Mouse (Mus musculus) thymus, postnatal 25 days (tissue): Measurements from ENCODE around the gene Psmb3.

Experiments used
- DNase-seq: peaks from one replicate; pipeline ENCODE4 v3.0.0; 2022

Gene Psmb3

DNA sequence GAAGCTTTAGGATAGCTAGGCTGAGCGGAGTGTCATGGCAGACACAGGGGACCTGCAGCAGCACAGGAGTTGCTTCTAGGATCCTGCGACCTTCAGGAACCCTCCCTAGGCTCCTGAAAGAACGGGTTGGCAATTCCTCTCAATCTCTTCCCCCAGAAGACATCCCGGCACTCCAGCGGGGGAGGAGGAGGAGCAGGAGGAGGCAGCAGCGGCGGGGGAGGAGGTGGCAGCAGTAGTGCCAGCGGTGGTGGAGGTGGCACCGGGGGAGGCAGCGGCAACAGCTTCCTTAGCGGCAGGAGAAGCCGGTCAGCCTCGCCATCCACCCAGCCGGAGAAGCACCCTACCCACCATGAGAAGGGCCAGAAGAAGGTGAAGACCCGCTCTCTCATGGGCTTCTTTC lies 33.9 kb upstream of the Psmb3 start:
- DNase-seq = no peak

DNA sequence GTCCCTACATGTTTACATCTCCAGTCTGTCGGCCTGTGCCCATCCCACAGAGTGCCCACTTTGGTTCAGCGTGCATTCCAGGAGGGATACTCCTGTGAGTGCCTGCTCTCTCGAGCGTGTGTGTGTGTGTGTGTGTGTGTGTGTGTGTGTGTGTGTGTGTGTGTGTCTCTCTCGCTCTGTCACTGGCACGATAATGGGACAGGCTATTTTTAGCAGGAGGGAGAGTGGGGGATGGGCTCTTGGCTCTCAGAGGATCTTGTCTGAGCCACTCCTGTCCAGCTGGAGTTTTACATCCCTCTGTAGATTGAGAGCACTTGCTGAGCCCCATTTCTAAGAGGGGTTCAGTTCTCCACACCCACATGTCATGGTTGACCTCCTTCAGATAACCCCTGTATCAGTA lies 33.4 kb upstream of the Psmb3 start:
- no peak for DNase-seq

DNA sequence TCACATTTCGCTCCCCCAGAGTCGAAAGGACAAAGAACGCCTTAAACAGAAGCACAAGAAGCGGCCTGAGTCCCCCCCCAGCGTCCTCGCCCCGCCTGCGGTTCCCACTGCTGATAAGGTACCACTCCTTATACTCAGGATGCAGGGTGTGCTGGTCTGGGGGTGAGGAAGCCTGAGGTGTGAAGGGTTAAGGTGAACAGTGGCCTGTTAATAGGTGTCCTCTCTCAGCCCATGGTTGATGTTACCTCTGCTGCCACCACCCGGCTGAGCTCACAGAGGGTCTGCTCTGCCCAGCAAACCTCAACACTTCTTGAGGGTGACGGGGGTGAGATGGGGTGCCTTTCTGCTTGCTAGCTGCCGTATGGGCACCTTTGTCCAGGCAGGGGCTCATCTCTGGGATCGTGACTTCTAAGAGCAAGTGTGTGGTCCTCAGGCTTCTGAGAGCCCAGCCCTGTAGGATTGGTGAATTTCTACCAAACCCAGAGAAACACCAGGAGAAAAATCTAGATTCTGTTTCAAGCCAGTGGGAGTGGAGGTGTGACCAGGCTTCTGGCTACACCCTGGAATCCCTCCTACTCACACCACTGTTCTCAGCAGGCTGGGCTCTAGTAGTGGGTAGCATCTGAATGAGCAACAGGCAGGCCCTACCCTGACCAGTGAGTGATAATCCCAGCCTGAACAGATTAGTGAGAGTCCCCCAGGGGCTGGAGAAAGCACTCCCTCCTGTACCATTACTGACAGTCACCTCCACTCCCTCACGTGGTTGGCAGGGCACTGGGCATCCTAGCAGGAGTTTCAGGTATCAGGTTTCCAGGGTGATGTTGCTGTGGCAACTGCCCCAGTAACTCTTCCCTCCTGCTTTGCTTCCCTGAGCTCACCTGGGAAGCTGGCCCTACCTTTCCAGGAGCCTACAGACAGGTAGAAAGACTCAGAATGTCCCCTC lies 32.7 kb upstream of the Psmb3 start:
- no peak for DNase-seq

DNA sequence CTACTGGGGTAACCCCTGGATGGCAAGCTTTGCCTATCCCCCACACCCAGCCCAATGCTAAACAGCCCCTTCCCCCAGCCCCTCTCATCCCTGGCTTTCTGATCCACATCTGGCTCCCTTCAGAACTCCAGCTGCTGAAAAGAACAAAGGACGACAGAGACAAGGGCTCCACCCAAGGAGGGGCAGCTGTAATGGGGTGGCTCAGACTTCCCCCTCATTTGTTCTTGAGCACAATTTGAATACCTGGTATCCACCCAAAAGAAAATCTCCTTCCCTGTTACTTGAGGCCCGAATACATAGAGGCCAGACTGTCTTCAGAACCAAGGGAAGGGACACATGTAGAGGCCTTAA lies 32.0 kb upstream of the Psmb3 start:
- DNase-seq = no peak

DNA sequence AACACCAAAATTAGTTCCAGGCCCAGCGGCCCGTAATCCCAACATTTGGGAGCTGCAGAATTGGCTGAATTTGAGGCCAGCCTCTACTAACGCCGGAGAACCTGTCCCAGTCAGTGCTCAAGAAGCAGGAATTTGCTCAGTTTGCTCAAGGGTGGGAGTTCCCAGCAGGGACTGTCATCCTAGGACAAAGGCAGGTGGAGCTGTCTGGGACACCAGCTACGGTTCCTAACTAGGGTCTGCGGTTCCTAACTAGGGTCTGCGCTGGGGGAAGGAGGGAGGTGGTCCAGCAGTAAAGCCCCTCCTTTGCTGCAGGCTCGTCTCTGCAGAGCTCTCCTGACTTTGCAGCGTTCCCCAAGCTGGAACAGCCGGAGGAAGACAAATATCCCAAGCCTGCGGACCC lies 30.1 kb upstream of the Psmb3 start:
- no peak for DNase-seq

DNA sequence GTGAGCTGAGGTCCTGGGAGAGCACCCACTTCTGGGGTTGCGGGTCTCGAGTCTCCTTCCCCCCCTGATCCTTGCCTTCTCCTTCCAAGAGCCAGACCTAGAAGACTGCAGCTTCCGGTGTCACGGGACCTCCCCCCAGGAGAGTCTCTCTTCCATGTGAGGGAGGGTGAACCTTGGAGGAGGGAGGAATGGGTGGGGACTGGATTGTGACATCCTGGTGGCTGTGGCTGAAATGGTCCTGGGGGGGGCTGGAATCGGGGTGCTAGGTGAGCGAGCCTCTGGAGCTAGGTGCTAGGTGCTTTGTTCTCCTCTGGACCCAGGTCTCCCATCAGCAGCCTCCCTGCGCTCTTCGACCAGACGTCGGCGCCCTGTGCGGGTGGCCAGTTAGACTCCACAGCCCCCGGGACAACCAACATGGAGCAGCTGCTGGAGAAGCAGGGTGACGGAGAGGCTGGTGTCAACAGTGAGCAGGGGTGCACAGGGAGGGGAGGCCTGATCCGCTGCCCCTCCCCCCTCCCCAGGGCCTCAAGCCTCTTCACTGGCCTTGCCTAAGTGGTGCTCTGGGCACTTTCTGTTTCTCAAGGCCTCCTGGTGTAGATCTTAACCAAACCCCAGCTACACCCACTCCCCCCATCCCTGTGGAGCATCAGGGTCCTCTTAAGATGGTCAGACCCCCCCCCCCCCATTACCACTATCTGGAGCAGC lies 27.0 kb upstream of the Psmb3 start:
- no peak for DNase-seq

DNA sequence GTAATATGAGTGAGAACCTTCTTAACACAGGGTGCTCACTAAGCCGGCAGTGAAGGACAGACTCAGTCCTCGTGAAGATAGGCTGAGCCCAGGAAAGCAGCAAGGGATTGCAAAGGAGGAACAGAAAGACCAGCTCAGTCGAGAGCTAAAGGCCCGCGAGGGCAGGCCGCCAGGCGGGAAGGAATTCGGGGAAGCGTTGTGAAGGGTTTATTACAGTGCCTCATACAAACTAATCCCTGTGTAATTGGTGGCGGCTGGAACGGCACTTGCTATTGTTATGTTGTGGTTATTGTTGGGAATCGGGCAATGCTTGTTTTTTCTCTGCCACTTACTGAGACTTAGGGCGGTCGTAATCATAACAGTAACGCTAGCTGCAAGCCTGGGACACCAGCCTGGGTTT lies 25.8 kb upstream of the Psmb3 start:
- no peak for DNase-seq

DNA sequence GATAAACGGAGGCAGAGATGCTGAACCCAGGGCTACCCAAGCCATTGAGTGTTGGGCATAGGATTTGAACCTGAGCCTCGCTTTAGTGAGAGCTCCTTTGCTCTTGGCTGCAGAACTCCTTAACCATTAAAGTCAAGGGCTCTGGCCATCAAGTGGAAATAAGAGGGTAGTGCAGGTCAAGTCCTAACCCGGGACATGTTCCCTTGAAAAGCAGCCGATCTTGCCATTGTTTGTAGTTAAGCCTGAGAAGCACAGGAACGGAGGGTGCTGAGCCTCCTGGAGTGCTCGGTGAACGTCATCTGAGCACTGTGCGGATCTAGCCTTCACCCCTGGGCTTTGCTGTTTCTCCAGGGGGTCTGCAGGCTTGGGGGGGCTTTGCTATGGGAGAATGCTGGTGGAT lies 25.4 kb upstream of the Psmb3 start:
- no peak for DNase-seq

DNA sequence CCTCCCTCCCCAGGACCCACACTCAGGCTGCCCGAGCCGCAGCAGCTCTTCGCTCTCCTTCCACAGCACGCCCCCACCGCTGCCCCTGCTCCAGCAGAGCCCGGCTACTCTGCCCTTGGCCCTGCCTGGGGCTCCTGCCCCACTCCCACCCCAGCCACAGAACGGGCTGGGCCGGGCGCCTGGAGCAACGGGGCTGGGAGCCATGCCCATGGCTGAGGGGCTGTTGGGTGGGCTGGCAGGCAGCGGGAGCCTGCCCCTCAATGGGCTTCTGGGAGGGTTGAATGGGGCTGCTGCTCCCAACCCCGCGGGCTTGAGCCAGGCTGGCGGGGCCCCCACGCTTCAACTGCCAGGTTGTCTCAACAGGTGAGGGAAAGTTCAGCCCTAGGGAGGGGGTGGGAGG lies 24.9 kb upstream of the Psmb3 start:
- no peak for DNase-seq

DNA sequence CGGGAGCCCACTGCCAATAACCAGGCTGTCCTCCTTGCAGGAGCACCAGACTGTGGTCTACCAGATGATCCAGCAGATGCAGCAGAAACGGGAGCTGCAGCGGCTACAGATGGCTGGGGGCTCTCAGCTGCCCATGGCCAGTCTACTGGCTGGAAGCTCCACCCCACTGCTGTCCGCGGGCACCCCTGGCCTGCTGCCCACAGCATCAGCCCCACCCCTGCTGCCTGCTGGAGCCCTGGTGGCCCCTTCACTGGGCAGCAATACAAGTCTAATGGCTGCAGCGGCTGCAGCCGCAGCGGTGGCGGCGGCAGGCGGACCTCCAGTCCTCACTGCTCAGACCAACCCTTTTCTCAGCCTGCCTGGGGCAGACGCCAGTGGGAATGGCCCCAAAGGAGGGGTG lies 22.8 kb upstream of the Psmb3 start:
- DNase-seq = no peak

DNA sequence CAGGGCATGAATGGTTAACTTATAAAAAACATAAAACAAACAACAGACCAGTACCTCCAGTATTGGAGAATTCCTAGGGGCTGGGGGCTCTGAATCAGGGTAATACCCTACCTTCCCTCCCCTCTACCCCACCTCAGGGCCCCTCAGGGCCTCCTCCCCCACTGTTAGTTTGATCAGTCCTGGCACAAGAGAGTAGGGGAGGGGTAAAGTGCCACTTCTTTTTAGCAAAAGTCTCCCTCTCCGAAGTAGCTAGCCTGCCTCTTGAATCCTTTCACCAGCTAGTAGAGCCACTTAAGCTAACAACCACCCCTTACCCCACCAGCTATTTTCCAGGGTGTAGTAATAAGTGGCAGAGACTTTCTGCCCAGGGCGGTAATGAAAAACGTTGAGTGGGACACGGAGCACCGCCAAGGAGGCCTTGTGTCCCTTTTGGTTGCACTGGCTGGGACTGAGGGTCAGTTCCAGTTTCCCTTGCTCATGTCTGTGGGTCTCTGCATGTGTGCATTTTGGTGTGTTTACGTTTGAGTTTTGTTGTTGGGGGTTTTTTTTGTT lies 20.6 kb upstream of the Psmb3 start:
- DNase-seq = no peak

DNA sequence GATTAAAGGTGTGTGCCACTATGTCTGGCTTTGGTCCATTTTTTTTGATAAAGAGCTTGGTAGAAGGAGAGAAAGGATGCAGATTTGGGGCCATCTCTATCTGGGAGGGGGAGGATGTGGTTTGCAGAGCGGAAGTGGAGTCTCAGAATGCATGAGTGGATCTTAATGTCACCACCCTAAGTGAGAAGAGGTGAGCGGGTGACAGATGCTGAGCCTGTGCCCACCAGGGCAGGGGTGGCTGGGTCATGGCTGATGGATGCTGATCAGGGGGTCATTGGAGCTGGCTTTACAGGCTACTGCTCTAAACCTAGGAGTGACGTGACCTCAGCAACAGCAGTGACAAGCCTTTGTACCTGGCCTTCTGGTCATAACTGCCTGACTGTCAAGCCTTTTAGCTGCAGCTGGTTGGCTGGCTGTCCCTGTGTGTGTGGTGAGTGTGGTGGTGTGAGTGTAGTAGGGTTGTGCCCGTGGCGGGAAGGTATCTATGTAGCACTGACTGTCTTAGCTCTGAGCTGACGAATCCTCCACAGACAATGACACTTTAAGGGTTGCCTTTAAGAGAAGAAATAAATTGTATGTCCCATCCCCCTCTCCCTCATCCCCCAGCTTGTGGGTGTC lies 19.0 kb upstream of the Psmb3 start:
- DNase-seq = peak; percentile 70

DNA sequence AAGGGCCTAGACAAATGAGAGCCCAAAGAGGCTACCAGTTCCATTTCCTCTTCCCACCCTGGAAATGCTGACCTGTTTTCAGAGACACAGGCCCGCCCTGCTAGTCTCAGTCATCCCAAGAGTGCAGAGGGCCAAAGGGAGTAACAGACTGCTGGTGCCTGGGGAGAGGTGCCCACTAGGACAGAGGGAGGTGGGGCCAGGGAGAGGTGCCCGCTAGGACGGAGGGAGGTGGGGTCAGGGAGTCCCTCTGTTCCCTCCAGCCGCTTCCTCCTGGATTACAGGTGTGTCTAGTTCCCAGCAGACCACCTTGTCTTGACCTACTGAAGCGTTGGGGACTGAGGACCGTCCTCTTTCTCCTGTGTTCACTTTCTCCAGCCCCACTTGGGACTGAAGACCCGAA lies 18.4 kb upstream of the Psmb3 start:
- no peak for DNase-seq

DNA sequence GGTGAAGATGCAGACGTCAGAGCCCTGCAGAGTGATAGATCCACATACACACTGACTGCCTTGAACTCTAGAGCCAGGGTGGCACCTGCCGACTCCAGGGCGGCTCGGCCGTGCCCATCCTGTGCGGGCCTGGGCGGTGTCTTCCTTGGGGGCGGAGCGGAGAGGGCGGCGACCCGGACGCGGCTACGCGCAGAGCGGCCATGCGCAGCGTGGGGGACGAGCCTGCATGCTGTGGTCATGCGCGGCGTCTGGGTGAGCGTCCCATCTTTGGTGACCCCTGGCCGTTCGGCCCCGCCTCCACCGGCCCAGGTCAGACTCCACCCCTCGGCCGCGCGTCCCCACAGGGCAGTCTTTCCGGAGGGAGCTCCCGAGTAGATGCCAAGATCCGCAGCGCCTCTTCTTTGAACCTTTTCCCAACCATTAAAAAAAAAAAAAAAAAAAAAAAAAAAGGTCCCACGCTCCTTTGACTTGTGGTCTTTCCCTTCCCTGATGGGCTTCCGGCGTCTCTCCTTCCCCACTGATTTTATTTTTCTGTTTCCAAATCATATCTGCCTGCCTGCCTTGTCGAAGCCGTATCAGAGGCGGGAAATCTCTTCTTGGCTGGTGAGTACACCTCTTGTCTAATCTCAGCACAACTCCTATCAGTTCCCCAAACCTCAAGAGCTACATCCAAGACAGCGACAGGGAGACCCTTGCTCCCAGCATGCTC lies 17.4 kb upstream of the Psmb3 start, which contains the start of gene Cisd3:
Gene Cisd3 (plus strand): TSS at position 214 of the 709 bp plus-strand sequence.
- peak; percentile 84 for DNase-seq

DNA sequence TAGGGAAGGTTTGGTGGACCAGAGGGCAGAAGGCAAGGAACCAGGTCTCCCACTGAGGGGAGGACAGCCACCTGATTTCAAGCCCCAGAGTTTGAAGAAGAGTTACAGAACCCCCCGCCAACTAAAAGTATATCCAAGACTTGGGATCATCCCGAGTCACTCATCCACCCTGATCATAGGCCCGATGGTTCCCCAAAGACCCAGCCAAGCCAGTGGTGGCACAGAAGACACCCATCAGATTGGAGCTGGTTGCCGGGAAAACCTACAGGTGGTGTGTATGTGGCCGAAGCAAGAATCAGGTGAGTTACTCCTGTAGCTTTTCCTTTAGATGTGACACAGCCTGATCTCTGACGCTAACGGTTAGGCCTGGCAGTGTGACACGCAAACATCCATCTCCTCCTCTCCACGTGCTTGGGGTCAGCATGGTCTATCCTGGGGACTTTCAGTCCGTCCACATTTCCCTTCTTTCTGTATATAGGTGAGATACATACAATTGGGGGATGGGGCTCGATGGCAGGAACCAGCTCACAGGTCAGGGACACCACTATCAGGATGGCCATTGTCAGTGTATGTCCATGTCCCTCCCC lies 16.8 kb upstream of the Psmb3 start:
- DNase-seq = no peak

DNA sequence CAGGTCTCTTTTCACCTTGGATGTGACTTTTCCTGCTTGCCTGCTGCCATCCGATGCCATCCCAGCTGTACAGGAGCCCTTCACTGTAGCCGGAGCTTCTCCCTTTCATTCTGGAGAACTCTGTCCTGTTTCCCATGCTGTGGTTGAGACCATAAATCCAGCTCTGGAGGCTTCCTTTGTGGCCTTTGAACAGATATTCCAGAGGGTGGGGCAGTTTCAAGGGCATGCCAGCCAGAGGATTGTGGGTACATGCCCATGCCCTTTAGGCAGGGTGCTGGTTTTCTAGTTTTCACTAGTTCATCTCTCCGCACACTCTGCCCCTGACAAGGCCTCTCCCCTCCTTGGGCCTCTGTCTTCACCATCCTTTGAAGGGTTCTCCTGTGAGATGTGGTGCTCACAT lies 16.1 kb upstream of the Psmb3 start:
- DNase-seq = no peak

DNA sequence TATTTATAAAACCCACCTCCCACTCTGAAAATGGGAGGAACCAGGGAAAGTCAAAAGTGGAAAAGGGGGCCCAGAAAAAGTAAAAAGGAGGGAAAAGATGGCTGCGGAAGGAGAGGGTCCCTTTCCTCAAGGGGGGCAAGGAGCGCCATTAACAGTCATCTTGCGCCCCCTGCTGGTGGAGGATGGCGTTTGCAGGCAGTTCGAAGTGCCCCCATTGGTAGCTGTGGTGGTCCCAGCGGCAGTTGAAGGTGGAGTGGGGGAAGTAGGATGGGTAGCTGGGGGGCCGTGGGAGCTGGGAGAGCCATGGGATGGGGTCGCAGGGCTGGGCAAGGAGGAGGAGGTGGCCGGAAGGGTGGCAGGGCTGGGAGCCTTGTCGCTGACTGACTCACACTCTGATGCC lies 13.3 kb upstream of the Psmb3 start:
- DNase-seq = peak; percentile 82

DNA sequence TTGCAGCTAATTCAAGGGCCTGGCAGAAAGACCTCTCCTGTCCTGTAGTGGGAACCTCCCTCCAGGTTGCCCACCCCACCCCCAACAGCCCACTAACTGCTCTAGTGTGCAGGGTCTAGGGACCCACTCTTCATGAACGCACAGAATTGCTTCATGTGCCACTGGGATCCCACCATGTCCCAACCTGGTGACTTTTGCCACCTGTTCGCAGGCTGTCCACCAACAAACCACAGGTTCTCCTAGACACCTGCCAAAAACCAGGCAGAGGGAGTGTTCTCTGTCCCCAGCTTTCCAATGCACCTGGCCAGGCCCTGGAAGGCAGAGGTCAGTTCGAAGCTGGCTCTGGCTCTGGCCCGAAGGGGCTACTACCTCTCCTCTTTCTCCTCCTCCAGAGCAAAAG lies 8.8 kb upstream of the Psmb3 start:
- no peak for DNase-seq

DNA sequence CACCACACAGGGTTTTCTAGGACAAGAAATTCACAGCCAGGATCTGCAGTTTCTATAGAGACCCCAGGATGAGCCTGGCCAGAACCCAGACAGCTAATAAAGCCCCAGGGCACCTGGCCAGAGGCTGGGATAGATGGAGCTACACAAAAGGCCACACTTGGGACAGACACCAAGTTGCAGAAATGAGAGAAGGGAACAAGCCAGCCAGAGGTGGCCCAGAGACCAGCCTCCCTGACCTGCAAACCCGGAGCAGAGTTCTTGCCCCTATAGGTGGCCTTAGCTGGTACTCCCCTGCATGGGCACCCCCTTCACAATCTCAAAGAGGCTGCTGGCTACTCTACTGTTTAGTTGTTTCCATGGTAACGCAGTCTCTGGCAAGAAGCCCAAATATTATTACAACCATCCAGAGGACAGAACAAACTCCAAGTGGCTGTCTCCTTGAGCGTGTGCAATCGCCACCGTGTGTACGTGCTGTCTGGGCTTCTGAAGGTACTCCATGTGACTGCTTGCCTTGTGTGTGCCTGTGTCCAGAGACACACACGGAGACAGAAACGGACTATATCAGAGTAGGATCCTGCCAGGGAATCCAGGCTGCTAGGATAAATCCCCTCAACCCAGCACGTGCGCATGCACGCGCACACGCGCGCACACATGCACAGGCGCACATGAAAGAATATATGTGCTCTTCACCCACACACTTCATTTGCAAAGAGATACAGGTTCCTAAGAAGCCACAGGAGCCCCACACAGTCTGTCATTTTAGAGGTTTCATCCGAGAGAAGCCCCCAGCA lies 8.1 kb upstream of the Psmb3 start:
- no peak for DNase-seq

DNA sequence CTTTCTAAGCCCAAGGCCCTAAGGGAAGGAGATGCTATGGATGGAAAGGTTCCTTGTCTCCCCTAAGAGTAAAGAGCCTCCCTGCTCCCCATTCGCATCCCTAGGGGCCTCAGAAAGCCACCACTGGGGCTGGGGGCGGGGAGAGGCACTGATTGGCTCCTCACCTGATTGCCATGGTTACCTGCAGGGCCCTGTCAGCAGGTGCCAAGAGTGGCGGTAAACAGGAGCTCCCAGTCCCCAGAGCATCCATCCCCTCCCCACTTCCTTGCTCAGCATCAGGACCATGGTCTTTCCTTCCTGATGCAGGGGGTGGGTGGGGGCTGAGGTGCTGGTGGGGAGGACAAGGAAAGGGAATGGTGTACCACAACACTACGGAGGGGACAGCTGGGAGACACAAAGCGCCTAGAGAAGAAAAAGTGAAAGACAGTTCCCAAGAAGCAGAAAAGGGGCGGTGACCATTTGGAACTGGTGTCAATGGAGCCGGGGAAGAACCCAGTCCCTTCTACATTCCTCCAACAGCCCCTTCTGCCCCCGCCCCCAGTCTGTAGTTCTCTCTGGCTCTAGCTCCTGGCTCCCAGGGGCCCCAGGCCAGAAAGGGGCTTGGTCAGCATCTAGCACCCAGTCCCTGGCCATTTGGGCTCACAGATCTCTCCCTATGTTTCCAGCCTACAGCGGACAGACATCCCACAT lies 7.3 kb upstream of the Psmb3 start:
- DNase-seq = no peak

DNA sequence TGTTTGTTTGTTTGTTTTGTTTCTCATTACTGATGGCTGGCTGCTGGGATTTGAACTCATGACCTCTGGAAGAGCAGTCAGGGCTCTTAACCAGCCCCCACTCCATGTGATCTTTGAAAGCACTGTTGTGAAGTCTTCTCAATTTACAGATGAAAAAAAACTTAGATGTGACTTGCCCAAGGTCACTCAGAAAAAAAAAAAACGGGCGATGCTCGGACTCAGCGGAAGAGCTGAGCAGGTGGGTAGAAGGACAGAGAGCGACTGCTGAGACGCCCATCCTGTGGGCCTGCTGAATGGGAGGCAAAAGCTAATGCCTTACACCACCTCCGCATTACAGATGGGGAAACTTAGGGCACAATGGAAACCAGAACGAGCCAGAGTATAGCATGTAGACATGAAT lies 6.5 kb upstream of the Psmb3 start:
- DNase-seq = no peak
